Mouse (Mus musculus) MEL (cell line): Measurements from ENCODE around the gene Drd1. TPM values are rescaled to one million over a fixed set of nuclear protein-coding genes. Genes with fewer than 3 reads are reported as not detected.
A peak's percentile ranks its signal among the peaks of the same experiment; 100 is the strongest.

Experiments used
- DNase-seq: peaks from one replicate; pipeline ENCODE4 v3.0.0; 2011; ENCODE audit warnings: low read depth, low spot score
- H3K27ac ChIP-seq: 2 replicates; pipeline ENCODE4 v1.5.1; 2012; ENCODE audit warnings: low read depth, mild to moderate bottlenecking, control low read depth, low read length, moderate library complexity; ENCODE audit not compliant: control insufficient read depth
- H3K27me3 ChIP-seq, 2 experiments: fragments of 150-350 bp in 1 of 2; sonication (generic) in 1 of 2; 2 replicates each; pipeline ENCODE4 v1.6.1; 2012; ENCODE audit warnings: low read length in 2 of 2, mild to moderate bottlenecking in 2 of 2, improper control_type of control experiment in 1 of 2, moderate library complexity in 1 of 2; ENCODE audit not compliant: insufficient read depth in 2 of 2, control insufficient read depth in 1 of 2
- H3K36me3 ChIP-seq, 2 experiments: 2 replicates each; pipeline ENCODE4 v1.6.1; 2012 to 2014; ENCODE audit warnings: low read length in 2 of 2, improper control_type of control experiment in 1 of 2, inconsistent platforms in 1 of 2, mild to moderate bottlenecking in 1 of 2; ENCODE audit not compliant: insufficient read depth in 2 of 2, control insufficient read depth in 1 of 2
- H3K4me1 ChIP-seq, 2 experiments: fragments of 150-350 bp in 1 of 2; sonication (generic) in 1 of 2; 2 replicates each; pipeline ENCODE4 v1.6.1; 2012; ENCODE audit warnings: low read length in 2 of 2, improper control_type of control experiment in 1 of 2, mild to moderate bottlenecking in 1 of 2; ENCODE audit not compliant: insufficient read depth in 2 of 2, control insufficient read depth in 1 of 2
- H3K4me3 ChIP-seq, 2 experiments: fragments of 150-350 bp in 1 of 2; sonication (generic) in 1 of 2; 2 replicates each; pipeline ENCODE4 v1.5.1; 2012; ENCODE audit warnings: low read depth in 2 of 2, low read length in 2 of 2, mild to moderate bottlenecking in 2 of 2, moderate library complexity in 2 of 2, control low read depth in 1 of 2, improper control_type of control experiment in 1 of 2; ENCODE audit not compliant: control insufficient read depth in 1 of 2, insufficient read depth in 1 of 2
- H3K79me2 ChIP-seq: 2 replicates; pipeline ENCODE4 v1.6.1; 2012; ENCODE audit warnings: mild to moderate bottlenecking, low read length, moderate library complexity; ENCODE audit not compliant: control insufficient read depth, poor library complexity, insufficient read depth
- H3K9ac ChIP-seq: 2 replicates; pipeline ENCODE4 v1.6.1; 2012; ENCODE audit warnings: low read depth, mild to moderate bottlenecking, control low read depth, low read length, moderate library complexity; ENCODE audit not compliant: control insufficient read depth, poor library complexity, severe bottlenecking
- H3K9me3 ChIP-seq: fragments of 150-350 bp; sonication (generic); replicated peaks from 2 replicates; pipeline ENCODE4 v1.6.1; 2012; ENCODE audit warnings: mild to moderate bottlenecking, low read length, improper control_type of control experiment, moderate library complexity; ENCODE audit not compliant: insufficient read depth
- BHLHE40 ChIP-seq: IDR thresholded peaks from 2 replicates; pipeline ENCODE4 v1.6.1; 2012; ENCODE audit warnings: low read depth, mild to moderate bottlenecking, inconsistent platforms, low read length, improper control_type of control experiment, borderline replicate concordance
- CHD1 ChIP-seq: IDR thresholded peaks from 2 replicates; pipeline ENCODE4 v1.6.1; 2012; ENCODE audit warnings: low read depth, mild to moderate bottlenecking, inconsistent platforms, low read length, improper control_type of control experiment
- CTCF ChIP-seq, 3 experiments: IDR thresholded peaks in 2 of 3; conservative IDR thresholded peaks in 1 of 3; 2 replicates each; pipeline ENCODE4 v1.5.1; 2011 to 2012; ENCODE audit warnings: low read length in 3 of 3, low read depth in 2 of 3, mild to moderate bottlenecking in 2 of 3, improper control_type of control experiment in 1 of 3, inconsistent platforms in 1 of 3, mixed read lengths in 1 of 3, moderate library complexity in 1 of 3; ENCODE audit not compliant: control insufficient read depth in 1 of 3, insufficient read depth in 1 of 3, poor library complexity in 1 of 3, severe bottlenecking in 1 of 3
- ETS1 ChIP-seq: IDR thresholded peaks from 2 replicates; pipeline ENCODE4 v1.6.1; 2012; ENCODE audit warnings: low read depth, mild to moderate bottlenecking, inconsistent platforms, low read length, improper control_type of control experiment, moderate library complexity
- GATA1 ChIP-seq: IDR thresholded peaks from 2 replicates; pipeline ENCODE4 v1.6.1; 2011; ENCODE audit warnings: low read depth, low read length, improper control_type of control experiment
- MAFK ChIP-seq: IDR thresholded peaks from 2 replicates; pipeline ENCODE4 v1.6.1; 2011; ENCODE audit warnings: low read depth, mild to moderate bottlenecking, low read length, improper control_type of control experiment, borderline replicate concordance
- MAX ChIP-seq: IDR thresholded peaks from 2 replicates; pipeline ENCODE4 v1.6.1; 2011; ENCODE audit warnings: low read length, improper control_type of control experiment
- MXI1 ChIP-seq: IDR thresholded peaks from 2 replicates; pipeline ENCODE4 v1.6.1; 2011; ENCODE audit warnings: mild to moderate bottlenecking, low read depth, low read length, improper control_type of control experiment
- MYC ChIP-seq: IDR thresholded peaks from 2 replicates; pipeline ENCODE4 v1.6.1; 2011; ENCODE audit warnings: low read depth, mild to moderate bottlenecking, low read length, improper control_type of control experiment, moderate library complexity
- NELFE ChIP-seq: IDR thresholded peaks from 2 replicates; pipeline ENCODE4 v1.6.1; 2011; ENCODE audit warnings: low read depth, low read length, improper control_type of control experiment
- POLR2A ChIP-seq, 2 experiments: IDR thresholded peaks; 2 replicates each; pipeline ENCODE4 v1.6.1; 2011 to 2012; ENCODE audit warnings: low read length in 2 of 2, mild to moderate bottlenecking in 2 of 2, control low read depth in 1 of 2, improper control_type of control experiment in 1 of 2, low read depth in 1 of 2, moderate library complexity in 1 of 2; ENCODE audit not compliant: control insufficient read depth in 1 of 2, insufficient read depth in 1 of 2, poor library complexity in 1 of 2
- RCOR1 ChIP-seq: IDR thresholded peaks from 2 replicates; pipeline ENCODE4 v1.6.1; 2012; ENCODE audit warnings: low read depth, mild to moderate bottlenecking, inconsistent platforms, low read length, improper control_type of control experiment
- SIN3A ChIP-seq: IDR thresholded peaks from 2 replicates; pipeline ENCODE4 v1.6.1; 2012; ENCODE audit warnings: low read length, improper control_type of control experiment, inconsistent platforms
- SMC3 ChIP-seq: IDR thresholded peaks from 2 replicates; pipeline ENCODE4 v1.6.1; 2011; ENCODE audit warnings: low read depth, low read length, improper control_type of control experiment
- TAL1 ChIP-seq: IDR thresholded peaks from 2 replicates; pipeline ENCODE4 v1.6.1; 2012; ENCODE audit warnings: mild to moderate bottlenecking, inconsistent platforms, low read length, moderate library complexity, mixed read lengths
- UBTF ChIP-seq: IDR thresholded peaks from 2 replicates; pipeline ENCODE4 v1.6.1; 2012; ENCODE audit warnings: low read depth, mild to moderate bottlenecking, inconsistent platforms, low read length, improper control_type of control experiment, moderate library complexity, borderline replicate concordance; ENCODE audit not compliant: insufficient read depth
- USF1 ChIP-seq: IDR thresholded peaks from 2 replicates; pipeline ENCODE4 v1.6.1; 2014; ENCODE audit warnings: low read depth, mild to moderate bottlenecking, inconsistent platforms, low read length, improper control_type of control experiment, moderate library complexity
- ZKSCAN1 ChIP-seq: IDR thresholded peaks from 2 replicates; pipeline ENCODE4 v1.6.1; 2012; ENCODE audit warnings: low read depth, mild to moderate bottlenecking, inconsistent platforms, low read length, improper control_type of control experiment, moderate library complexity
- ZNF384 ChIP-seq: IDR thresholded peaks from 2 replicates; pipeline ENCODE4 v1.6.1; 2012; ENCODE audit warnings: low read depth, mild to moderate bottlenecking, inconsistent platforms, low read length, improper control_type of control experiment
- polyA plus RNA-seq, 2 experiments: library from polyadenylated mRNA; stranded (reverse) in 1 of 2; unstranded in 1 of 2; fragments of >175 nt in 1 of 2; fragments of >200 nt in 1 of 2; gene quantifications; 2 replicates each; pipeline versions ENCODE4 v1.2.1 to v1.2.4; 2012; ENCODE audit warnings: low replicate concordance in 2 of 2, low read depth in 1 of 2; ENCODE audit not compliant: insufficient read length in 2 of 2, insufficient read depth in 1 of 2, missing spikeins in 1 of 2
- total RNA-seq: library from RNA; depleted of rRNA; stranded (reverse); fragments of 300-350 nt; gene quantifications from 2 replicates; pipeline ENCODE4 v1.2.3, GENCODE M21; 2012

Gene Drd1
- total and polyA plus RNA-seq, 3 experiments: not detected

DNA sequence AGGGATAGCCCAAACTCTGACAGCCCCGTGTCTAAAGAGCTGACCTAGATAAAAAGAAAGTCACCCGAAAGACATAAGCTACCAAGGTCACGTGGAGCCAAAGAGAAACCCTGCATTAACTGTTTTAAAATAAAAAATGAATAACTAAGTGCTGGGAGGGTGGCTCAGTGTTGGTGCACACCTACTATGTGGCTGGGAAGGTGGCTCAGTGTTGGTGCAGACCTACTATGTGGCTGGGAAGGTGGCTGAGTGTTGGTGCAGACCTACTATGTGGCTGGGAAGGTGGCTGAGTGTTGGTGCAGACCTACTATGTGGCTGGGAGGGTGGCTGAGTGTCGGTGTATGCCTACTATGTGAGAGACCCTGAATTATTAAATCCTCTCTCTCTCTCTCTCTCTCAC is 21.9 kb downstream of the Drd1 start:
- no peak overlapping the region for H3K4me3 ChIP-seq
- no peak for TF ChIP-seq UBTF
- TF ChIP-seq ZKSCAN1: peak; percentile 88
- H3K36me3 ChIP-seq: peaks cover 0 to 5% of the 10 kb centered on the region in 2 experiments; a peak in 1 of 4 replicates
- no peaks in the 10 kb centered on the region for H3K9me3 ChIP-seq
- no peak overlapping the region for H3K27ac ChIP-seq
- H3K27me3 ChIP-seq: no peaks in the 10 kb centered on the region
- H3K4me1 ChIP-seq: peaks cover 0 to 9% of the 10 kb centered on the region in 2 experiments; a peak in 3 of 4 replicates
- no peak for DNase-seq
- H3K9ac ChIP-seq: no peak overlapping the region
- no peaks in the 10 kb centered on the region for H3K79me2 ChIP-seq

GRCm38 (mm10) chr13:54027079-54027478 is 28.4 kb downstream of the Drd1 start:
- no peaks in the 10 kb centered on the region for H3K27me3 ChIP-seq
- H3K36me3 ChIP-seq: no peaks in the 10 kb centered on the region; a peak in 1 of 4 replicates
- peaks cover 0 to 5% of the 10 kb centered on the region in 2 experiments; a peak in 3 of 4 replicates for H3K4me1 ChIP-seq
- DNase-seq: no peak
- no peak overlapping the region for H3K4me3 ChIP-seq
- H3K9ac ChIP-seq: no peak overlapping the region
- no peaks in the 10 kb centered on the region for H3K79me2 ChIP-seq
- H3K9me3 ChIP-seq: no peaks in the 10 kb centered on the region
- H3K27ac ChIP-seq: no peak overlapping the region
- TF ChIP-seq MAX (no peak), RCOR1 (no peak), CTCF (IDR thresholded peaks at IDR 0.05 in 2 of 3, conservative IDR thresholded peaks at IDR 0.05 in 1 of 3; ENCODE audit: control insufficient read depth in 1 of 3, insufficient read depth in 1 of 3, low read depth in 2 of 3, low read length in 3 of 3, poor library complexity in 1 of 3, severe bottlenecking in 1 of 3) (no peak), MYC (no peak), UBTF (no peak), TAL1 (no peak), ZNF384 (no peak), BHLHE40 (no peak), SMC3 (no peak), MAFK (no peak), USF1 (no peak), POLR2A (IDR thresholded peaks at IDR 0.05; ENCODE audit: control insufficient read depth in 1 of 2, insufficient read depth in 1 of 2, low read depth in 1 of 2, low read length in 2 of 2, poor library complexity in 1 of 2) (no peak), MXI1 (no peak), ETS1 (no peak), CHD1 (no peak), ZKSCAN1 (no peak), SIN3A (no peak), NELFE (no peak), GATA1 (no peak)
